Mouse (Mus musculus): ENCODE data around the gene Gm3298. TPM values are rescaled to one million over a fixed set of nuclear protein-coding genes. Genes with fewer than 3 reads are reported as not detected.
"Not testable (repeated sequence)": the region's sequence is repeated elsewhere in the genome, so short reads cannot be mapped to it uniquely, and the experiment has no call there.

Gm3298 gene
- polyA plus RNA-seq (2015; fragmentation: Nextera tagmentation; extraction: Ambion mirVana) = not detected in 2 replicates

DNA sequence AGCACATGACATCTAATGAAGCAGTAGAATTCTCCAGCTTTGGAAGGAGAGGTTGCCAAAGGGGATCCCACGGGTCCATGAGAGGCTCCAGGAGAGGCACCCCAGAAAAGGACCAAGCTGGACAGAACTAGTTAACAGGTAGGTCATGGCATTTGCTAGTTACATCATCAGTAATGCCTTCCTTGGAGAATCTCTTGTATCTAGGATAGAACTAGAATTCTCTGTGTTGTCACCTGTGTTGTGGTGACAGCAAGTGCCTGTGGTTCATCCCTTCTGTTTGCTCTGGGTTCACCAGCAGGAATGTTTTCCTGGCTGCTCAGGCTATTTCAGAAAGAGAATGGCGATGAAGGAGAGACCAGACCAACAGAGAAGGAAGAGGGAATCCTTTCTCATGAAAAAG, at the start of gene Gm3298:
Gene Gm3298 (plus strand): TSS at position 301 of the 400 bp plus-strand sequence.
- 63% methylated on average over 1 of the region's 2 CpGs for WGBS
- not testable (repeated sequence) for H3K9me3 ChIP-seq; H3K27ac ChIP-seq; H3K27me3 ChIP-seq (replicated peaks); H3K4me2 ChIP-seq (replicated peaks); ATAC-seq; H3K4me1 ChIP-seq (replicated peaks); H3K9ac ChIP-seq; H3K4me3 ChIP-seq (replicated peaks); H3K36me3 ChIP-seq

- not testable (repeated sequence) for H3K27ac ChIP-seq; H3K36me3 ChIP-seq; H3K27me3 ChIP-seq (replicated peaks); H3K9ac ChIP-seq; H3K9me3 ChIP-seq; ATAC-seq; H3K4me1 ChIP-seq (replicated peaks); H3K4me3 ChIP-seq (replicated peaks); H3K4me2 ChIP-seq (replicated peaks)
Measured at GRCm38 (mm10) chr14:4983635-4984034, 32.1 kb upstream of the Gm3298 start, which contains the start of gene Gm8297. Gene Gm8297, plus strand, starts transcription at chr14:4983935.

GRCm38 (mm10) chr14:5050329-5050728, 34.6 kb downstream of the Gm3298 start, which contains the start of gene 4930555G01Rik:
Gene 4930555G01Rik, plus strand, starts transcription at chr14:5050629.
- H3K27ac ChIP-seq; H3K4me1 ChIP-seq (replicated peaks); H3K4me2 ChIP-seq (replicated peaks); H3K9me3 ChIP-seq; H3K4me3 ChIP-seq (replicated peaks); H3K27me3 ChIP-seq (replicated peaks); ATAC-seq; H3K9ac ChIP-seq; H3K36me3 ChIP-seq: not testable (repeated sequence)
- no CpG with 5 or more reads among the region's 3 CpGs for WGBS

Other genes with a start within 250 kb of the Gm3298 start
- gene Gm9602, start 239.6 kb upstream of the Gm3298 start, polyA plus RNA-seq (2015; fragmentation: Nextera tagmentation; extraction: Ambion mirVana) = not detected in 2 replicates
- gene Gm3269, start 177.8 kb upstream of the Gm3298 start, polyA plus RNA-seq (2015; fragmentation: Nextera tagmentation; extraction: Ambion mirVana) = not detected in 2 replicates
- 0.25 TPM in 1 of 2 replicates, not detected in the other for gene Gm3264, start 160.3 kb upstream of the Gm3298 start, polyA plus RNA-seq (2015; fragmentation: Nextera tagmentation; extraction: Ambion mirVana)
- gene Gm3278, start 123.5 kb upstream of the Gm3298 start, polyA plus RNA-seq (2015; fragmentation: Nextera tagmentation; extraction: Ambion mirVana) = not detected in 2 replicates
- not detected in 2 replicates for gene Gm8297, start 32.0 kb upstream of the Gm3298 start, polyA plus RNA-seq (2015; fragmentation: Nextera tagmentation; extraction: Ambion mirVana)
- not detected in 2 replicates for gene 4930555G01Rik, start 34.7 kb downstream of the Gm3298 start, polyA plus RNA-seq (2015; fragmentation: Nextera tagmentation; extraction: Ambion mirVana)
- gene Gm8281, start 55.1 kb downstream of the Gm3298 start, polyA plus RNA-seq (2015; fragmentation: Nextera tagmentation; extraction: Ambion mirVana) = 0.37 and 0.53 TPM in 2 replicates
- not detected in 2 replicates for gene Gm8279, start 115.6 kb downstream of the Gm3298 start, polyA plus RNA-seq (2015; fragmentation: Nextera tagmentation; extraction: Ambion mirVana)
- not detected in 2 replicates for gene Gm3317, start 148.6 kb downstream of the Gm3298 start, polyA plus RNA-seq (2015; fragmentation: Nextera tagmentation; extraction: Ambion mirVana)
- not detected in 2 replicates for gene Gm8271, start 169.9 kb downstream of the Gm3298 start, polyA plus RNA-seq (2015; fragmentation: Nextera tagmentation; extraction: Ambion mirVana)
- not detected in 2 replicates for gene Gm3526, start 244.7 kb downstream of the Gm3298 start, polyA plus RNA-seq (2015; fragmentation: Nextera tagmentation; extraction: Ambion mirVana)